Mouse (Mus musculus): ENCODE results near the gene Pold4.

- TF ChIP-seq POLR2A (IDR thresholded peaks at IDR 0.05; ENCODE audit: low read depth, low read length) (no peak), CTCF (conservative IDR thresholded peaks at IDR 0.05; ENCODE audit: insufficient read depth, insufficient read length, low read depth, low read length) (no peak)
Observed at GRCm38 (mm10) chr19:4229451-4230076, 2.1 kb upstream of the Pold4 start.
